Mouse (Mus musculus): ENCODE data around the gene Fem1a.

GRCm38 (mm10) chr17:56255863-56256238 is 759 bp upstream of the Fem1a start:
- TF ChIP-seq CTCF (IDR thresholded peaks at IDR 0.05; ENCODE audit: insufficient read depth, low read length) (peak; percentile 72), POLR2A (IDR thresholded peaks at IDR 0.05; ENCODE audit: borderline replicate concordance, extremely low read depth, low read depth, low read length) (peak; percentile 42; the same call in 1 of the 2 replicates)
